Mouse (Mus musculus): Measurements from ENCODE around the gene Nceh1. TPM values are rescaled to one million over a fixed set of nuclear protein-coding genes. Genes with fewer than 3 reads are reported as not detected.

The Nceh1 gene
- polyA plus RNA-seq, 1 experiment = 15.5 TPM

DNA sequence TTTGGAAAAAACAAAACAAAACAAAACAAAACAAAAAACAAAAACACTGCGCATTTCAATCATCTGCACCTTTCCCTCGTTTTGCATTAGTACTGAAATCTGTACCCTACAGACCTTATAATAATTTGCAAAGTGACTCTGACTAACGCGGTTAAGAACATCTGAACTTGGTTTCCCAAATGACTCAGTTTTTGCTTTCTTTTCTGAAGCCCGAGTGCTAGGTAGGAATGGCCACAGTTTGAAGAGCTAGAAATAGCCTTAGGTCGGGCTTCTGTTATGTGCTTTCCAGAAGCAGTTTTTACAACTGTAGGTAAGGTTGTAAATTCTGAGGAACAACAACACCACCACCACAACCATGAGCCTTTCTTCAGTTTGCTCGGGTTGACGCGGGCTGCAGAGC lies 59.1 kb downstream of the Nceh1 start:
- no peak for TF ChIP-seq CTCF (IDR thresholded peaks at IDR 0.05; ENCODE audit: extremely low read depth, insufficient read length, insufficient replicate concordance, low read depth, low read length)
- no peak for TF ChIP-seq POLR2A (IDR thresholded peaks at IDR 0.05; ENCODE audit: low read depth, low read length)
- Histone ChIP-seq H3K4me1 (ENCODE audit: control insufficient read depth, insufficient read depth, insufficient read length, low read length) (no peaks in the 10 kb centered on the region), H3K27ac (ENCODE audit: insufficient read depth, low read depth, low read length) (no peak overlapping the region), H3K27me3 (ENCODE audit: control insufficient read depth, insufficient read depth, low read length) (no peaks in the 10 kb centered on the region), H3K36me3 (ENCODE audit: control insufficient read depth, insufficient read depth, low read length) (peaks cover 13% of the 10 kb centered on the region), H3K4me3 (ENCODE audit: low read depth, low read length) (no peak overlapping the region)
- WGBS = 91% methylated on average over 9 of the region's 9 CpGs

DNA sequence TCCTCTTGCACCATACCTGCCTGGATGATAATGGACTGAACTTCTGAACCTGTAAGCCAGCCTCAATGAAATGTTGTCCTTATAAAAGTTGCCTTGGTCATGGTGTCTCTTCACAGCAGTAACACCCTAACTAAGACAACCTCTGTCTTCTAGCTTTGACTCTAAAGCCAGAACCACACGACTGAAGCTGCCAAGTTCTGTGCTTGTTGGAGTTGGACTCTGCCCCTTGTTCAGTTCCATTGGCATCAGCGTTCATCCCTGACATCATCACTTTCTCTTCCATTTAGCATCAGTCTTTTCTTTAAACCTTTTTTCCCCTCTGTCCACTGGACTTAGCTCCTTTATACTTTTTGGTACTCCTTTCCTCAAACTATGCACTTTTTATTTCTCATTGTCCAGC lies 63.4 kb downstream of the Nceh1 start:
- no peak overlapping the region for H3K27ac ChIP-seq (ENCODE audit: insufficient read depth, low read depth, low read length)

DNA sequence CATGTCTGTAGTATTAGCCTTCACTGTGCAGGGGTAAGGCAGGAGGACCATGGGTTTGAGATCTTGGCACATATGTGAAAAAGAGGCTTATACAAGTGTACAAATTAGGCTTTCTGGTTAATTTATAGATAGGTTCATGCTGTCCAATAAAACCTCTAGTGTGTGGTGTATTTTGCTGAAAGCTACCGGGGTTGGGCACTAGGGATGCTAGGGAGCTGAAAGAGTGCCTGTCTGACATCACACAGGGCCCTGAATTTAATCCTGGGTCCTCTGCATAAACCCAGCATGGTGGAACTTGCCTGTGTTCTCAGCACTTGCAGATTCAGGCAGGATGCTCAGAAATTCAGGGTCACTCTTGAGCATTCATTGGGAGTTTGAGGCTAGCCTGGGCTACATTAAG lies 65.0 kb downstream of the Nceh1 start:
- Histone ChIP-seq H3K4me1 (ENCODE audit: control insufficient read depth, insufficient read depth, insufficient read length, low read length) (peaks cover 4% of the 10 kb centered on the region; the same call in 1 of the 2 replicates), H3K36me3 (ENCODE audit: control insufficient read depth, insufficient read depth, low read length) (no peaks in the 10 kb centered on the region), H3K27ac (ENCODE audit: insufficient read depth, low read depth, low read length) (no peak overlapping the region), H3K27me3 (ENCODE audit: control insufficient read depth, insufficient read depth, low read length) (no peaks in the 10 kb centered on the region), H3K4me3 (ENCODE audit: low read depth, low read length) (no peak overlapping the region)
- TF ChIP-seq CTCF (IDR thresholded peaks at IDR 0.05; ENCODE audit: extremely low read depth, insufficient read length, insufficient replicate concordance, low read depth, low read length) = no peak
- no peak for TF ChIP-seq POLR2A (IDR thresholded peaks at IDR 0.05; ENCODE audit: low read depth, low read length)
- 85% methylated on average over 1 of the region's 1 CpGs for WGBS

More for the DNA sequence above, 63.4 kb downstream of the Nceh1 start:
- TF ChIP-seq POLR2A (IDR thresholded peaks at IDR 0.05; ENCODE audit: low read depth, low read length) (no peak), CTCF (IDR thresholded peaks at IDR 0.05; ENCODE audit: extremely low read depth, insufficient read length, insufficient replicate concordance, low read depth, low read length) (no peak)
- H3K36me3 ChIP-seq (ENCODE audit: control insufficient read depth, insufficient read depth, low read length) = peaks cover 9% of the 10 kb centered on the region
- 37% methylated on average over 2 of the region's 2 CpGs for WGBS
- H3K4me3 ChIP-seq (ENCODE audit: low read depth, low read length) = no peak overlapping the region
- no peaks in the 10 kb centered on the region for H3K27me3 ChIP-seq (ENCODE audit: control insufficient read depth, insufficient read depth, low read length)
- H3K4me1 ChIP-seq (ENCODE audit: control insufficient read depth, insufficient read depth, insufficient read length, low read length) = peaks cover 4% of the 10 kb centered on the region; the same call in 1 of the 2 replicates

GRCm38 (mm10) chr3:27249030-27249429 lies 66.3 kb downstream of the Nceh1 start:
- H3K36me3 ChIP-seq (ENCODE audit: control insufficient read depth, insufficient read depth, low read length) = no peaks in the 10 kb centered on the region
- no peaks in the 10 kb centered on the region for H3K27me3 ChIP-seq (ENCODE audit: control insufficient read depth, insufficient read depth, low read length)
- H3K4me3 ChIP-seq (ENCODE audit: low read depth, low read length) = no peak overlapping the region
- TF ChIP-seq POLR2A (IDR thresholded peaks at IDR 0.05; ENCODE audit: low read depth, low read length) = no peak
- no peak for TF ChIP-seq CTCF (IDR thresholded peaks at IDR 0.05; ENCODE audit: extremely low read depth, insufficient read length, insufficient replicate concordance, low read depth, low read length)
- WGBS = 58% methylated on average over 9 of the region's 9 CpGs
- no peak overlapping the region for H3K27ac ChIP-seq (ENCODE audit: insufficient read depth, low read depth, low read length)
- H3K4me1 ChIP-seq (ENCODE audit: control insufficient read depth, insufficient read depth, insufficient read length, low read length) = peaks cover 4% of the 10 kb centered on the region; the same call in 1 of the 2 replicates

- no peak for TF ChIP-seq POLR2A (IDR thresholded peaks at IDR 0.05; ENCODE audit: low read depth, low read length)
- TF ChIP-seq CTCF (IDR thresholded peaks at IDR 0.05; ENCODE audit: extremely low read depth, insufficient read length, insufficient replicate concordance, low read depth, low read length) = peak; percentile 61; the same call in 1 of the 2 replicates
- Histone ChIP-seq H3K27ac (ENCODE audit: insufficient read depth, low read depth, low read length) (no peak overlapping the region), H3K27me3 (ENCODE audit: control insufficient read depth, insufficient read depth, low read length) (no peaks in the 10 kb centered on the region), H3K4me3 (ENCODE audit: low read depth, low read length) (no peak overlapping the region), H3K4me1 (ENCODE audit: control insufficient read depth, insufficient read depth, insufficient read length, low read length) (peaks cover 4% of the 10 kb centered on the region; the same call in 1 of the 2 replicates), H3K36me3 (ENCODE audit: control insufficient read depth, insufficient read depth, low read length) (no peaks in the 10 kb centered on the region)
- 33% methylated on average over 7 of the region's 7 CpGs for WGBS
These were observed 68.2 kb downstream of the Nceh1 start for GRCm38 (mm10) chr3:27250936-27251335.

DNA sequence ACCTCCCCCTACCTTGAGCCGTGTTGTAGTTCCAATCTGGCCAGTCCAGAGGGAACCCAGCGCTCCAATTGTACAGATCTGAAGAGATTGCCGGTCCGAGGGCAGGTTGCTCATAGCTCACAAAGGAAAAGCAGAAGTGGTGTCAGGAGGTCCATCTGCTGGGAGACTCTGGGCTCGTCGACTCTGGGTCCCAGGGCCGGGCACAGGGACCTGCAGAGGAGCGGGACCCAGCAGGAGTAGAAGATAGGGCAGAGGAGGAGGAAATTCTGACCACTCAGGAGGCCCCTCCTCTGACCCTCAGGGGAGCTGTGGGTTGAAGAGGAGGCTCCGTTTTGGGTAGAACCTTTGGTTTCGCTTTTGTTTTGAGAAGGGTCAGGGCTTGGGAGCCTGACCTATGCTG lies 75.7 kb downstream of the Nceh1 start:
- Histone ChIP-seq H3K36me3 (ENCODE audit: control insufficient read depth, insufficient read depth, low read length) (no peaks in the 10 kb centered on the region), H3K4me3 (ENCODE audit: low read depth, low read length) (peak overlapping the region; percentile 59), H3K27ac (ENCODE audit: insufficient read depth, low read depth, low read length) (no peak overlapping the region; the same call in 1 of the 2 replicates), H3K27me3 (ENCODE audit: control insufficient read depth, insufficient read depth, low read length) (no peaks in the 10 kb centered on the region), H3K4me1 (ENCODE audit: control insufficient read depth, insufficient read depth, insufficient read length, low read length) (no peaks in the 10 kb centered on the region)
- WGBS = 86% methylated on average over 10 of the region's 10 CpGs
- no peak for TF ChIP-seq CTCF (IDR thresholded peaks at IDR 0.05; ENCODE audit: extremely low read depth, insufficient read length, insufficient replicate concordance, low read depth, low read length)
- TF ChIP-seq POLR2A (IDR thresholded peaks at IDR 0.05; ENCODE audit: low read depth, low read length) = no peak

DNA sequence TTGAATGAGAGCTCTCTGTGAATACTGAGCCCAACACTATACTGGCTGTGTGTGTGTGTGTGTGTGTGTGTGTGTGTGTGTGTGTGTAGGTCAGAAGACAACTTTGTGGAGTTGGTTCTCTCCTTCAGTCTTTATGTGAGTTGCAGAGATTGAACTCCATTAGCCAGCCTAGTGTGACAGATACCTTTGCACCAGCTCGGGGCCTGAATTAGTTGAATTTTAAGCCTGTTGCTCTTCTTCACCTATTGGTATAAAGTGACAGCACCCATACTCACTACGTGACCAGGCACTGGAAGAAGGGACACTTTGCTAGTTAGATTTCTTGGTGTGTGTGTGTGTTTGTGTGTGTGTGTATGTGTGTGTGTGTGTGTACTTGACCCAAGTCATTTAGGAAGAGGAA lies 77.6 kb downstream of the Nceh1 start:
- 90% methylated on average over 2 of the region's 2 CpGs for WGBS
- Histone ChIP-seq H3K4me1 (ENCODE audit: control insufficient read depth, insufficient read depth, insufficient read length, low read length) (no peaks in the 10 kb centered on the region), H3K27ac (ENCODE audit: insufficient read depth, low read depth, low read length) (no peak overlapping the region)

More for the DNA sequence above, 77.6 kb downstream of the Nceh1 start:
- TF ChIP-seq CTCF (IDR thresholded peaks at IDR 0.05; ENCODE audit: extremely low read depth, insufficient read length, insufficient replicate concordance, low read depth, low read length) (no peak), POLR2A (IDR thresholded peaks at IDR 0.05; ENCODE audit: low read depth, low read length) (no peak)
- Histone ChIP-seq H3K36me3 (ENCODE audit: control insufficient read depth, insufficient read depth, low read length) (no peaks in the 10 kb centered on the region), H3K27me3 (ENCODE audit: control insufficient read depth, insufficient read depth, low read length) (no peaks in the 10 kb centered on the region), H3K4me3 (ENCODE audit: low read depth, low read length) (no peak overlapping the region)

Measured in small intestine, adult 2 months (tissue).